Mouse (Mus musculus): Measurements from ENCODE around the gene Slit3. TPM values are rescaled to one million over a fixed set of nuclear protein-coding genes. Genes with fewer than 3 reads are reported as not detected.

The Slit3 gene
- total and polyA plus RNA-seq, 3 experiments, result 0.55 to 4.8 (median 2.8) TPM

DNA sequence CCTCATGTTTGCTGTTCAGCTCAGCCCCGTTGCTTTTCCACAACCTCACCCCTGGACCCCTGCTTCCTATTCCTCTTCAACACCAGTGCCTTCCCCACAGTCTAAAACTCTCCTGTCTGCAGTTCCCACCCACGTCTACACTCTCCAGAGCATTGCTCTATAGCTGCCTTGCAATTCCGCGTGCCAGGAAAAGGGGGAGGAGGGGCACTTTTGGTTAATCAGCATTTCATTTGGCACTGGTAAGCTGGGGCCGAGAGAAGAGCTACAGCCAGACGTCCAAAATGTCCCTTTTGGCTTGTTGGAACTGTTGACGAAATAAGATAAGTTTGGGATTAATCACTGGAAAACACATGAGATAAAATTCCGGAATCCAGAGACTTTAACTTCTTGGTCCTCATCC is 274.4 kb downstream of the Slit3 start:
- no peaks in the 10 kb centered on the region for H3K9me3 ChIP-seq (replicated peaks; ENCODE audit: low read length)
- no peak for DNase-seq (ENCODE audit: extremely low read depth)
- H3K79me2 ChIP-seq (replicated peaks; ENCODE audit: control insufficient read depth, extremely low read depth, insufficient read depth, poor library complexity, severe bottlenecking), result no peaks in the 10 kb centered on the region
- dilution Hi-C loops (cut with MboI; ENCODE audit: extremely low pct_ligation_motif_present, extremely low pct_unique_long_range_greater_than_20kb, low sequenced_read_pairs), result no loop called here
- in situ Hi-C loops (cut with MboI; ENCODE audit: low pct_ligation_motif_present, low pct_unique_long_range_greater_than_20kb, low sequenced_read_pairs), result no loop called here
- no peak overlapping the region for H3K27ac ChIP-seq (ENCODE audit: insufficient read depth, low read depth)
- H3K9ac ChIP-seq (ENCODE audit: insufficient read depth, low read depth), result no peak overlapping the region
- H3K27me3 ChIP-seq (replicated peaks), result no peaks in the 10 kb centered on the region
- H3K4me1 ChIP-seq (ENCODE audit: control insufficient read depth in 1 of 2, insufficient read depth in 2 of 2), result no peaks in the 10 kb centered on the region; a peak in 1 of 4 replicates
- TF ChIP-seq RAD21 (IDR thresholded peaks at IDR 0.05; ENCODE audit: low read depth, low read length) (no peak), JUN (IDR thresholded peaks at IDR 0.05; ENCODE audit: insufficient read depth, low read depth, low read length) (no peak), JUND (conservative IDR thresholded peaks at IDR 0.05; ENCODE audit: low read depth, low read length) (no peak), MYC (IDR thresholded peaks at IDR 0.05; ENCODE audit: low read depth, low read length) (no peak), CTCF (conservative IDR thresholded peaks at IDR 0.05 in 1 of 2, IDR thresholded peaks at IDR 0.05 in 1 of 2; ENCODE audit: low read depth in 2 of 2, low read length in 2 of 2) (no peak), GABPA (IDR thresholded peaks at IDR 0.05; ENCODE audit: insufficient replicate concordance, low read depth, low read length) (no peak), MAX (IDR thresholded peaks at IDR 0.05; ENCODE audit: low read length) (no peak), POLR2A (IDR thresholded peaks at IDR 0.05; ENCODE audit: low read depth, low read length) (no peak), CHD2 (IDR thresholded peaks at IDR 0.05; ENCODE audit: low read length) (no peak), SMC3 (IDR thresholded peaks at IDR 0.05; ENCODE audit: low read depth, low read length) (no peak), USF2 (conservative IDR thresholded peaks at IDR 0.05; ENCODE audit: low read depth, low read length) (no peak), E2F4 (IDR thresholded peaks at IDR 0.05; ENCODE audit: insufficient replicate concordance, low read depth, low read length) (no peak), TBP (conservative IDR thresholded peaks at IDR 0.05; ENCODE audit: low read depth, low read length) (no peak)
- H3K36me3 ChIP-seq (replicated peaks in 1 of 2; ENCODE audit: control insufficient read depth in 1 of 2, insufficient read depth in 1 of 2, low read length in 1 of 2), result no peaks in the 10 kb centered on the region
- no peak overlapping the region for H3K4me2 ChIP-seq (ENCODE audit: insufficient read depth, low read depth, poor library complexity, severe bottlenecking)
- H3K4me3 ChIP-seq (replicated peaks in 1 of 3; ENCODE audit: low read depth in 2 of 3, low read length in 2 of 3, poor library complexity in 1 of 3), result no peak overlapping the region

GRCm38 (mm10) chr11:35398353-35398752 is 277.3 kb downstream of the Slit3 start:
- H3K4me3 ChIP-seq (replicated peaks in 1 of 3; ENCODE audit: low read depth in 2 of 3, low read length in 2 of 3, poor library complexity in 1 of 3), result no peak overlapping the region
- TF ChIP-seq BHLHE40 (IDR thresholded peaks at IDR 0.05; ENCODE audit: low read depth, low read length), result no peak
- no peak for TF ChIP-seq USF2 (conservative IDR thresholded peaks at IDR 0.05; ENCODE audit: low read depth, low read length)
- no peak for TF ChIP-seq SIN3A (IDR thresholded peaks at IDR 0.05; ENCODE audit: low read length)
- no peak for TF ChIP-seq NELFE (IDR thresholded peaks at IDR 0.05; ENCODE audit: low read depth, low read length)
- no peak for DNase-seq (ENCODE audit: extremely low read depth)
- no peak overlapping the region for H3K9ac ChIP-seq (ENCODE audit: insufficient read depth, low read depth)
- no peaks in the 10 kb centered on the region for H3K9me3 ChIP-seq (replicated peaks; ENCODE audit: low read length)
- no peak overlapping the region for H3K27ac ChIP-seq (ENCODE audit: insufficient read depth, low read depth)
- H3K4me2 ChIP-seq (ENCODE audit: insufficient read depth, low read depth, poor library complexity, severe bottlenecking), result no peak overlapping the region
- dilution Hi-C loops (cut with MboI; ENCODE audit: extremely low pct_ligation_motif_present, extremely low pct_unique_long_range_greater_than_20kb, low sequenced_read_pairs), result no loop called here
- no peaks in the 10 kb centered on the region for H3K36me3 ChIP-seq (replicated peaks in 1 of 2; ENCODE audit: control insufficient read depth in 1 of 2, insufficient read depth in 1 of 2, low read length in 1 of 2)
- H3K27me3 ChIP-seq (replicated peaks), result no peaks in the 10 kb centered on the region
- no peaks in the 10 kb centered on the region for H3K79me2 ChIP-seq (replicated peaks; ENCODE audit: control insufficient read depth, extremely low read depth, insufficient read depth, poor library complexity, severe bottlenecking)
- in situ Hi-C loops (cut with MboI; ENCODE audit: low pct_ligation_motif_present, low pct_unique_long_range_greater_than_20kb, low sequenced_read_pairs), result no loop called here
- peaks cover 0 to 16% of the 10 kb centered on the region in 2 experiments; a peak in 2 of 4 replicates for H3K4me1 ChIP-seq (ENCODE audit: control insufficient read depth in 1 of 2, insufficient read depth in 2 of 2)

- TF ChIP-seq MAZ (IDR thresholded peaks at IDR 0.05; ENCODE audit: low read depth, low read length) (no peak), GABPA (IDR thresholded peaks at IDR 0.05; ENCODE audit: insufficient replicate concordance, low read depth, low read length) (no peak), IRF4 (IDR thresholded peaks at IDR 0.05; ENCODE audit: low read depth, low read length) (no peak), ZNF384 (IDR thresholded peaks at IDR 0.05; ENCODE audit: low read depth, low read length) (no peak), MEF2A (IDR thresholded peaks at IDR 0.05; ENCODE audit: borderline replicate concordance, low read depth, low read length) (no peak), HCFC1 (IDR thresholded peaks at IDR 0.05; ENCODE audit: low read depth, low read length) (no peak), BHLHE40 (IDR thresholded peaks at IDR 0.05; ENCODE audit: low read depth, low read length) (no peak), EP300 (IDR thresholded peaks at IDR 0.05; ENCODE audit: low read length) (no peak), ZC3H11A (IDR thresholded peaks at IDR 0.05; ENCODE audit: low read depth, low read length) (no peak), USF1 (IDR thresholded peaks at IDR 0.05; ENCODE audit: low read depth, low read length) (no peak), NELFE (IDR thresholded peaks at IDR 0.05; ENCODE audit: low read depth, low read length) (no peak), MYC (IDR thresholded peaks at IDR 0.05; ENCODE audit: low read depth, low read length) (no peak), TCF12 (IDR thresholded peaks at IDR 0.05; ENCODE audit: low read depth, low read length) (no peak)
- H3K79me2 ChIP-seq (replicated peaks; ENCODE audit: control insufficient read depth, extremely low read depth, insufficient read depth, poor library complexity, severe bottlenecking), result no peaks in the 10 kb centered on the region
- H3K36me3 ChIP-seq (replicated peaks in 1 of 2; ENCODE audit: control insufficient read depth in 1 of 2, insufficient read depth in 1 of 2, low read length in 1 of 2), result no peaks in the 10 kb centered on the region
- H3K4me1 ChIP-seq (ENCODE audit: control insufficient read depth in 1 of 2, insufficient read depth in 2 of 2), result peaks cover 0 to 25% of the 10 kb centered on the region in 2 experiments; a peak in 2 of 4 replicates
- in situ Hi-C loops (cut with MboI; ENCODE audit: low pct_ligation_motif_present, low pct_unique_long_range_greater_than_20kb, low sequenced_read_pairs) (no loop called here), dilution Hi-C loops (cut with MboI; ENCODE audit: extremely low pct_ligation_motif_present, extremely low pct_unique_long_range_greater_than_20kb, low sequenced_read_pairs) (no loop called here)
- peak; percentile 76 for DNase-seq (ENCODE audit: extremely low read depth)
- H3K9ac ChIP-seq (ENCODE audit: insufficient read depth, low read depth), result no peak overlapping the region
- H3K4me2 ChIP-seq (ENCODE audit: insufficient read depth, low read depth, poor library complexity, severe bottlenecking), result no peak overlapping the region
- no peaks in the 10 kb centered on the region for H3K27me3 ChIP-seq (replicated peaks)
- H3K9me3 ChIP-seq (replicated peaks; ENCODE audit: low read length), result no peaks in the 10 kb centered on the region
- H3K27ac ChIP-seq (ENCODE audit: insufficient read depth, low read depth), result no peak overlapping the region
- no peak overlapping the region for H3K4me3 ChIP-seq (replicated peaks in 1 of 3; ENCODE audit: low read depth in 2 of 3, low read length in 2 of 3, poor library complexity in 1 of 3)
Observed at GRCm38 (mm10) chr11:35403516-35403915, 282.5 kb downstream of the Slit3 start.
